8 mouse cellular contexts compared by ENCODE assay signal in genomic region chr5:146793630-146794083, GRCm38 (mm10). TPM values are rescaled to one million over a fixed set of nuclear protein-coding genes. Genes with fewer than 3 reads are reported as not detected.
DNase-seq lines count a peak whose midpoint lies in the region; ATAC-seq and TF ChIP-seq lines count a peak whose summit lies in the region.

No protein-coding gene starts in this region.

- H3K4me3 ChIP-seq in cerebellum, adult 2 months (replicated peaks; ENCODE audit: insufficient read depth, low read depth, low read length), result peak overlapping the region; percentile 60
- H3K4me3 ChIP-seq in testis, adult 2 months (ENCODE audit: control insufficient read depth, low read depth, low read length), result peak overlapping the region; percentile 97
- H3K4me3 ChIP-seq in liver, embryonic 11.5 days (ENCODE audit: low read depth, low read length), result peak overlapping the region; percentile 93
- peak overlapping the region; percentile 94 for H3K4me3 ChIP-seq in stomach, postnatal 0 days (ENCODE audit: low read depth, low read length)

- H3K4me1 ChIP-seq in cerebellum, adult 2 months (ENCODE audit: control insufficient read depth, insufficient read depth, low read length), result peaks cover 28% of the 10 kb centered on the region
- H3K4me1 ChIP-seq in testis, adult 2 months (ENCODE audit: control insufficient read depth, insufficient read depth, low read length), result peaks cover 5% of the 10 kb centered on the region
- H3K4me1 ChIP-seq in liver, embryonic 11.5 days (replicated peaks; ENCODE audit: control insufficient read depth, insufficient read depth, low read length), result peaks cover 43% of the 10 kb centered on the region
- peaks cover 7% of the 10 kb centered on the region; the same call in 1 of the 2 replicates for H3K4me1 ChIP-seq in stomach, postnatal 0 days (replicated peaks; ENCODE audit: control insufficient read depth, insufficient read depth)

- no peaks in the 10 kb centered on the region for H3K27me3 ChIP-seq in cerebellum, adult 2 months (ENCODE audit: control insufficient read depth, insufficient read depth, low read length)
- H3K27me3 ChIP-seq in testis, adult 2 months (ENCODE audit: control insufficient read depth, insufficient read depth, low read length), result no peaks in the 10 kb centered on the region
- H3K27me3 ChIP-seq in liver, embryonic 11.5 days (replicated peaks; ENCODE audit: control insufficient read depth, insufficient read depth, low read length), result no peaks in the 10 kb centered on the region
- no peaks in the 10 kb centered on the region for H3K27me3 ChIP-seq in stomach, postnatal 0 days (ENCODE audit: control insufficient read depth, insufficient read depth, low read length)

- TF ChIP-seq POLR2A in cerebellum, adult 2 months (IDR thresholded peaks at IDR 0.05; ENCODE audit: borderline replicate concordance, insufficient read depth, low read length), result no peak
- TF ChIP-seq POLR2A in testis, adult 2 months (IDR thresholded peaks at IDR 0.05; ENCODE audit: control insufficient read depth, low read depth, low read length), result no peak

- H3K9me3 ChIP-seq in liver, embryonic 11.5 days (ENCODE audit: control insufficient read depth, low read length), result no peaks in the 10 kb centered on the region
- no peaks in the 10 kb centered on the region for H3K9me3 ChIP-seq in stomach, postnatal 0 days (ENCODE audit: control insufficient read depth, low read length)

- no peaks in the 10 kb centered on the region for H3K36me3 ChIP-seq in testis, adult 2 months (ENCODE audit: control insufficient read depth, insufficient read depth, low read length)
- no peaks in the 10 kb centered on the region for H3K36me3 ChIP-seq in liver, embryonic 11.5 days (ENCODE audit: control insufficient read depth, insufficient read depth, low read length)
- H3K36me3 ChIP-seq in stomach, postnatal 0 days (ENCODE audit: control insufficient read depth, insufficient read depth, low read length), result no peaks in the 10 kb centered on the region

- ATAC-seq in liver, embryonic 11.5 days (replicated peaks; ENCODE audit: low FRiP score), result no peak
- ATAC-seq in stomach, postnatal 0 days (ENCODE audit: low FRiP score, low TSS enrichment), result no peak
- ATAC-seq in activated CD4-positive, CD25-positive, alpha-beta regulatory T cell, adult 4 months, result no peak

- peak in 1 of 2 experiments; percentile 42 for DNase-seq in cerebellum, adult 2 months
- DNase-seq in cerebellum, adult 11-12 months, result no peak
- DNase-seq in testis, postnatal 14 days (ENCODE audit: low spot score), result no peak
- no peak for DNase-seq in liver, embryonic 11.5 days (ENCODE audit: low spot score)
- no peak for DNase-seq in stomach, postnatal 0 days (ENCODE audit: low spot score)
- no peak for DNase-seq in left cerebral cortex, postnatal 14 days (ENCODE audit: low spot score in 2 of 2)

- no peak for TF ChIP-seq CTCF in cerebellum, adult 2 months (IDR thresholded peaks at IDR 0.05; ENCODE audit: borderline replicate concordance, insufficient read depth, low read depth, low read length)
- no peak for TF ChIP-seq CTCF in testis, adult 2 months (IDR thresholded peaks at IDR 0.05; ENCODE audit: control insufficient read depth, insufficient read depth, insufficient replicate concordance, low read depth, low read length)
- no peak for TF ChIP-seq CTCF in stomach, postnatal 0 days (IDR thresholded peaks at IDR 0.05; ENCODE audit: low read depth)

- TF ChIP-seq EP300 in stomach, postnatal 0 days (optimal IDR thresholded peaks at IDR 0.05), result no peak

- peak overlapping the region; percentile 90 for H3K4me2 ChIP-seq in liver, embryonic 11.5 days
- H3K4me2 ChIP-seq in stomach, postnatal 0 days (replicated peaks; ENCODE audit: low read depth), result peak overlapping the region; percentile 93

- WGBS in cerebellum, adult 2 months, result 1% methylated on average over 18 of the region's 18 CpGs
- 8% methylated on average over 18 of the region's 18 CpGs for WGBS in liver, embryonic 11.5 days
- WGBS in stomach, postnatal 0 days, result 2% methylated on average over 18 of the region's 18 CpGs

- peak overlapping the region; percentile 92 for H3K9ac ChIP-seq in liver, embryonic 11.5 days (ENCODE audit: low read depth, low read length)
- H3K9ac ChIP-seq in stomach, postnatal 0 days (ENCODE audit: low read length), result peak overlapping the region; percentile 94

- no peak overlapping the region for H3K27ac ChIP-seq in cerebellum, adult 2 months (ENCODE audit: insufficient read depth, low read length)
- peak overlapping the region; percentile 43 for H3K27ac ChIP-seq in testis, adult 2 months (ENCODE audit: control insufficient read depth, insufficient read depth, low read depth, low read length)
- H3K27ac ChIP-seq in liver, embryonic 11.5 days (ENCODE audit: low read depth, low read length), result peak overlapping the region; percentile 91
- peak overlapping the region; percentile 91 for H3K27ac ChIP-seq in stomach, postnatal 0 days (replicated peaks)

- intact Hi-C loops in left cerebral cortex, postnatal 14 days (cut with DNase I), result loop anchor here (2.0 to 5.0 kb wide), 2 partner anchors 39 to 61 kb away; partner anchors contain the start of gene Rpl21

RNA-seq across cellular contexts. Expression of gene Usp12, which starts 1.1 kb away (rescaled TPM):
- 26.5 and 27.0 TPM in 2 replicates for polyA plus RNA-seq in cerebellum, adult 2 months (2012; rRNA removed)
- polyA plus RNA-seq in testis, adult 2 months (2012; rRNA removed), result 23.7 and 27.7 TPM in 2 replicates
- 11.1 and 12.8 TPM in 2 replicates for polyA plus RNA-seq in liver, embryonic 11.5 days (2014; fragmentation: Nextera tagmentation; extraction: Ambion mirVana)
- 10.4 and 10.5 TPM in 2 replicates for polyA plus RNA-seq in stomach, postnatal 0 days (2015; fragmentation: Nextera tagmentation; extraction: Ambion mirVana)
- polyA plus RNA-seq in activated CD4-positive, CD25-positive, alpha-beta regulatory T cell, adult 4 months (2017; shearing (Covaris generic)), result 1 to 10 TPM; 4.6 to 4.8 TPM
- total RNA-seq in left cerebral cortex, postnatal 14 days (2021), result 10 to 100 TPM; 53.9 to 58.6 TPM

RNA-seq across cellular contexts. Expression of gene Rpl21, which starts 39.0 kb away (rescaled TPM):
- 269 and 342 TPM in 2 replicates for polyA plus RNA-seq in cerebellum, adult 2 months (2012; rRNA removed)
- 58.3 and 64.9 TPM in 2 replicates for polyA plus RNA-seq in testis, adult 2 months (2012; rRNA removed)
- 719 and 772 TPM in 2 replicates for polyA plus RNA-seq in liver, embryonic 11.5 days (2014; fragmentation: Nextera tagmentation; extraction: Ambion mirVana)
- polyA plus RNA-seq in stomach, postnatal 0 days (2015; fragmentation: Nextera tagmentation; extraction: Ambion mirVana), result 515 and 522 TPM in 2 replicates
- 1,000 to 10,000 TPM in 1 of 2 experiments, 100 to 1,000 TPM in 1; 720 to 1,295 TPM for polyA plus RNA-seq in activated CD4-positive, CD25-positive, alpha-beta regulatory T cell, adult 4 months (2017; shearing (Covaris generic))
- 100 to 1,000 TPM; 149 to 157 TPM for total RNA-seq in left cerebral cortex, postnatal 14 days (2021)

RNA-seq across cellular contexts. Expression of gene Rasl11a, which starts 51.2 kb away (rescaled TPM):
- polyA plus RNA-seq in cerebellum, adult 2 months (2012; rRNA removed), result 5.6 and 7.4 TPM in 2 replicates
- polyA plus RNA-seq in testis, adult 2 months (2012; rRNA removed), result 0.84 and 1.6 TPM in 2 replicates
- 4.3 and 4.9 TPM in 2 replicates for polyA plus RNA-seq in liver, embryonic 11.5 days (2014; fragmentation: Nextera tagmentation; extraction: Ambion mirVana)
- 13.7 and 13.8 TPM in 2 replicates for polyA plus RNA-seq in stomach, postnatal 0 days (2015; fragmentation: Nextera tagmentation; extraction: Ambion mirVana)
- polyA plus RNA-seq in activated CD4-positive, CD25-positive, alpha-beta regulatory T cell, adult 4 months (2017; shearing (Covaris generic)), result 1 to 10 TPM; 2.1 to 6.0 TPM
- 10 to 100 TPM in 1 of 2 experiments, 1 to 10 TPM in 1; 7.6 to 16.9 TPM for total RNA-seq in left cerebral cortex, postnatal 14 days (2021)
